Mouse (Mus musculus) MEL (cell line): Measurements from ENCODE around the gene Gm17455.

Source experiments
- CHD1 ChIP-seq: IDR thresholded peaks from 2 replicates; pipeline ENCODE4 v1.6.1; 2012; ENCODE audit warnings: low read depth, mild to moderate bottlenecking, inconsistent platforms, low read length, improper control_type of control experiment
- CTCF ChIP-seq, 3 experiments: IDR thresholded peaks in 2 of 3; conservative IDR thresholded peaks in 1 of 3; 2 replicates each; pipeline ENCODE4 v1.5.1; 2011 to 2012; ENCODE audit warnings: low read length in 3 of 3, low read depth in 2 of 3, mild to moderate bottlenecking in 2 of 3, improper control_type of control experiment in 1 of 3, inconsistent platforms in 1 of 3, mixed read lengths in 1 of 3, moderate library complexity in 1 of 3; ENCODE audit not compliant: control insufficient read depth in 1 of 3, insufficient read depth in 1 of 3, poor library complexity in 1 of 3, severe bottlenecking in 1 of 3
- KAT2A ChIP-seq: conservative IDR thresholded peaks from 2 replicates; pipeline ENCODE4 v1.6.1; 2012; ENCODE audit warnings: low read depth, low read length, improper control_type of control experiment, inconsistent platforms
- POLR2A ChIP-seq, 2 experiments: IDR thresholded peaks; 2 replicates each; pipeline ENCODE4 v1.6.1; 2011 to 2012; ENCODE audit warnings: low read length in 2 of 2, mild to moderate bottlenecking in 2 of 2, control low read depth in 1 of 2, improper control_type of control experiment in 1 of 2, low read depth in 1 of 2, moderate library complexity in 1 of 2; ENCODE audit not compliant: control insufficient read depth in 1 of 2, insufficient read depth in 1 of 2, poor library complexity in 1 of 2
- RAD21 ChIP-seq: IDR thresholded peaks from 2 replicates; pipeline ENCODE4 v1.6.1; 2011; ENCODE audit warnings: mild to moderate bottlenecking, low read depth, low read length, improper control_type of control experiment
- SMC3 ChIP-seq: IDR thresholded peaks from 2 replicates; pipeline ENCODE4 v1.6.1; 2011; ENCODE audit warnings: low read depth, low read length, improper control_type of control experiment
- TCF12 ChIP-seq: IDR thresholded peaks from 2 replicates; pipeline ENCODE4 v1.6.1; 2014; ENCODE audit warnings: low read depth, mild to moderate bottlenecking, inconsistent platforms, low read length, improper control_type of control experiment, moderate library complexity
- USF1 ChIP-seq: IDR thresholded peaks from 2 replicates; pipeline ENCODE4 v1.6.1; 2014; ENCODE audit warnings: low read depth, mild to moderate bottlenecking, inconsistent platforms, low read length, improper control_type of control experiment, moderate library complexity
- ZMIZ1 ChIP-seq: IDR thresholded peaks from 2 replicates; pipeline ENCODE4 v1.6.1; 2012; ENCODE audit warnings: low read depth, mild to moderate bottlenecking, inconsistent platforms, low read length, improper control_type of control experiment, moderate library complexity

- no peak for TF ChIP-seq CHD1
- no peak for TF ChIP-seq TCF12
- no peak for TF ChIP-seq CTCF (IDR thresholded peaks at IDR 0.05 in 2 of 3, conservative IDR thresholded peaks at IDR 0.05 in 1 of 3; ENCODE audit: control insufficient read depth in 1 of 3, insufficient read depth in 1 of 3, low read depth in 2 of 3, low read length in 3 of 3, poor library complexity in 1 of 3, severe bottlenecking in 1 of 3)
- no peak for TF ChIP-seq KAT2A
- no peak for TF ChIP-seq SMC3
- TF ChIP-seq ZMIZ1: no peak
- no peak for TF ChIP-seq POLR2A (IDR thresholded peaks at IDR 0.05; ENCODE audit: control insufficient read depth in 1 of 2, insufficient read depth in 1 of 2, low read depth in 1 of 2, low read length in 2 of 2, poor library complexity in 1 of 2)
- no peak for TF ChIP-seq RAD21
- no peak for TF ChIP-seq USF1
These were observed 36.1 kb upstream of the Gm17455 start for GRCm38 (mm10) chr10:60363426-60363825.
